Mouse (Mus musculus) granulocyte monocyte progenitor cell, adult 5-6 weeks (primary cell): ENCODE data around the gene Batf2. TPM values are rescaled to one million over a fixed set of nuclear protein-coding genes. Genes with fewer than 3 reads are reported as not detected.
A peak's percentile ranks its signal among the peaks of the same experiment; 100 is the strongest.

Source experiments
- ATAC-seq: replicated peaks from 2 replicates; pipeline ENCODE4 v1.8.0; 2016; ENCODE audit warnings: mild to moderate bottlenecking, moderate TSS enrichment, inconsistent platforms; ENCODE audit not compliant: poor library complexity, severe bottlenecking
- total RNA-seq, 2 experiments: library from RNA; stranded (forward) in 1 of 2; stranded (reverse) in 1 of 2; fragments of 200-712, 200-1000 nt in 1 of 2; fragments of >200 nt in 1 of 2; fragmentation: Nextera tagmentation in 1 of 2; gene quantifications; 2 replicates each; pipeline ENCODE4 v1.2.3; 2014 to 2017

The Batf2 gene
- total RNA-seq (2014; fragmentation: Nextera tagmentation) (5.1 TPM in 1 of 2 replicates, not detected in the other), total RNA-seq (2017) (0.77 and 2.3 TPM in 2 replicates)

GRCm38 (mm10) chr19:6140678-6141393 lies at the start of gene Batf2:
TSS of gene Batf2 (plus strand) at chr19:6140983.
- peak; percentile 79 for ATAC-seq

- ATAC-seq, result no peak
Observed at GRCm38 (mm10) chr19:6094119-6094518, 46.7 kb upstream of the Batf2 start, which contains the start of gene AC131692.1. TSS of gene AC131692.1 (plus strand) at chr19:6094419.

- peak; percentile 70 for ATAC-seq
Observed at GRCm38 (mm10) chr19:6097847-6098246, 42.9 kb upstream of the Batf2 start.

GRCm38 (mm10) chr19:6101186-6101585 lies 39.6 kb upstream of the Batf2 start:
- no peak for ATAC-seq

- no peak for ATAC-seq
Observed at GRCm38 (mm10) chr19:6102169-6102853, 38.5 kb upstream of the Batf2 start.

- ATAC-seq, result 0 out of 2 replicates have a peak, but pooled peaks have one; percentile 20
Observed at GRCm38 (mm10) chr19:6104476-6104875, 36.3 kb upstream of the Batf2 start.

GRCm38 (mm10) chr19:6105586-6105985 lies 35.2 kb upstream of the Batf2 start, which contains the start of gene Naaladl1:
TSS of gene Naaladl1 (plus strand) at chr19:6105782.
- ATAC-seq, result no peak

GRCm38 (mm10) chr19:6113116-6113515 lies 27.7 kb upstream of the Batf2 start:
- ATAC-seq, result no peak

- no peak for ATAC-seq
Observed at GRCm38 (mm10) chr19:6116113-6116850, 24.5 kb upstream of the Batf2 start.

- ATAC-seq, result no peak
Observed at GRCm38 (mm10) chr19:6117346-6117985, 23.3 kb upstream of the Batf2 start.

GRCm38 (mm10) chr19:6117986-6118676 lies 22.7 kb upstream of the Batf2 start, which contains the start of gene Sac3d1:
TSS of gene Sac3d1 (minus strand) at chr19:6118650.
- peak; percentile 83 for ATAC-seq

- no peak for ATAC-seq
Observed at GRCm38 (mm10) chr19:6118677-6119185, 22.1 kb upstream of the Batf2 start.

- no peak for ATAC-seq
Observed at GRCm38 (mm10) chr19:6121761-6122160, 19.0 kb upstream of the Batf2 start.

GRCm38 (mm10) chr19:6123330-6123729 lies 17.5 kb upstream of the Batf2 start:
- no peak for ATAC-seq

- no peak for ATAC-seq
Observed at GRCm38 (mm10) chr19:6124898-6125297, 15.9 kb upstream of the Batf2 start.

- no peak for ATAC-seq
Observed at GRCm38 (mm10) chr19:6126289-6126688, 14.5 kb upstream of the Batf2 start.

GRCm38 (mm10) chr19:6126789-6127580 lies 13.8 kb upstream of the Batf2 start:
- ATAC-seq, result no peak

GRCm38 (mm10) chr19:6127760-6128341 lies 12.9 kb upstream of the Batf2 start, which contains the start of gene Snx15:
TSS of gene Snx15 (minus strand) at chr19:6128304.
- ATAC-seq, result peak; percentile 92
